Mouse (Mus musculus) gastrocnemius, postnatal 36 days (tissue): ENCODE measurements at regions not wholly inside any gene's neighbourhood (a gene's known extent, or its start where the extent isn't known, plus 50 kb on each side); places are given as distances from the start of the nearest gene placed in this dataset.

ENCODE experiments used
- DNase-seq, 2 experiments: peaks; one replicate each; pipeline ENCODE4 v3.0.0; 2022
- intact Hi-C: fragments of 180-260 bp; cut with DNase I; formaldehyde crosslinking; loops from one replicate; pipeline ENCODE4 v1.15.1; 2025

- DNase-seq: no peak
- intact Hi-C loops: no loop called here
Measured at GRCm38 (mm10) chr15:88360375-88361035, 239.6 kb upstream of the Zdhhc25 start.

DNA sequence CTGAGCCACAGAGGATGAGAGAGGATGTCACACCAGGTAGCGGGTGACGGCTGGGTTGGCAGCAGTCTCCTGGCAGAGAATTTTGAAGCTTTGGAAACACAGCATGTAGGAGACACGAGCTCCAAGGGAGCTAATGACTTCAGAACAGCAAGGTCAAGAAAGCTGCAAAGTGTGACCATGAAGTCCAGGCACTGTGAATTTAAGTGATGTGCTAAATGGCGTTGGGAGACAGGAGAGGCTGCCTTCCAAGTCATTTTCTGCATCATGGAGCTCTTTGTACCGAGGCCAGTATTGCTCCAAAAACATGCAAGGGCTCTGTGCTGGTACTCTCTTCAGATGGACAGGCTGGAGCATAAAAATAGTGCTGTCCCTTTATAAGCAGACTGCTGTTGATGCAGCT lies 238.8 kb upstream of the Zdhhc25 start:
- intact Hi-C loops: no loop called here
- DNase-seq: no peak

GRCm38 (mm10) chr15:88362966-88363365 lies 237.1 kb upstream of the Zdhhc25 start:
- DNase-seq: no peak
- intact Hi-C loops: no loop called here

GRCm38 (mm10) chr15:88370366-88370765 lies 229.7 kb upstream of the Zdhhc25 start:
- intact Hi-C loops: no loop called here

GRCm38 (mm10) chr15:88372039-88372438 lies 228.1 kb upstream of the Zdhhc25 start:
- intact Hi-C loops: no loop called here
- no peak for DNase-seq

More at GRCm38 (mm10) chr15:88370366-88370765, 229.7 kb upstream of the Zdhhc25 start:
- DNase-seq: no peak

- intact Hi-C loops: no loop called here
- DNase-seq: no peak
Measured at GRCm38 (mm10) chr15:88373923-88374322, 226.2 kb upstream of the Zdhhc25 start.

GRCm38 (mm10) chr15:88379342-88379741 lies 220.8 kb upstream of the Zdhhc25 start:
- DNase-seq: no peak
- intact Hi-C loops: no loop called here

DNA sequence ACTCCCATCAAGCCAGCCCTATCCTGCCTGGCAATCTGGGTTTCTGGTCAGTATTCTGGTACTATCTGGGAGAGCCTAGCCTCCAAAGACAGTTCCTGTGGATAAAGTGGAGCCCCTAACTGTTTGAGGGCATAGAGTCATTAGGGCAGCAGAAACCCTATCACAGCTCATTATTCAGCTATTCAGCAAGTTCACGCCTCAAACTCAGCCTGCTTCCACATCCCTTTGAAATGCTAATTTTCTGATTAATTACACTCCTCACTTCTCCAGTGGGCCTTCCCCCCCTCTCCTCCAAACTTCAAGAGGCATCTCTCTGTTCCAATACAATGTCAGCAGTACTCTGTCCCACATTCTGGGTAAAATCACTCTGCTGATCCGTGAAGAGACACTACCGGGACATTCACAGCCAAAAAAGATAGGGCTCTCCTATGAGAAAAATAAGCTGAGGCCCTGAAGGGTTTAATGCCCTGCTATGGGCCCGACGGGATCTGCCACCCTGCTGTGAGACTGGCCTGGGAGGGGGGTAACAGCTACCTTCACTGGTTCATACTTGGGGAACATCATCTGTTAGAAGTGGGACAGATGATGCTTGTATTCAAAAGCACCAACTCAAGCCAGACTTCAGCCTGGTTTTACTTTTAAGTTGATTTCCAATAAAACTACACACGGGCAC lies 220.0 kb upstream of the Zdhhc25 start:
- intact Hi-C loops: no loop called here

DNA sequence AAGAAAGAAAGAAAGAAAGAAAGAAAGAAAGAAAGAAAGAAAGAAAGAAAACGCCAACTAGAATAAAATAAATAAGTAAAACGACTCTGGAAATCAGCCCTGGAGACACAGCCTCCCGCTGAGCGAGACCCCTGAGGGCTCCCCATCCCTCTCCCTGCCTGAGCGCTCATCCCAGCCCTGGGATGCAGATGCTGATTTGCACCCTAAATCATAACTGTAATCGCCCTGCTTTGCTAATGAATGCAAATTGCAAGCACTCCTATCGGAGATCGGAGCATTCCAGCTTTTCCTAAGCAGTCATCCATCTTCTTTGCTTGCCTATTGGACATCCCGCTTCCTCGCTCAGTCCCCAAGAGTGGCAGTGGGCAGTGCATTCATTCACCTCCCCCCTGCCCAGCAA lies 218.7 kb upstream of the Zdhhc25 start:
- no peak for DNase-seq
- intact Hi-C loops: no loop called here

More for the DNA sequence above, 220.0 kb upstream of the Zdhhc25 start:
- DNase-seq: no peak

GRCm38 (mm10) chr15:88385943-88386342 lies 214.2 kb upstream of the Zdhhc25 start:
- intact Hi-C loops: no loop called here
- no peak for DNase-seq

DNA sequence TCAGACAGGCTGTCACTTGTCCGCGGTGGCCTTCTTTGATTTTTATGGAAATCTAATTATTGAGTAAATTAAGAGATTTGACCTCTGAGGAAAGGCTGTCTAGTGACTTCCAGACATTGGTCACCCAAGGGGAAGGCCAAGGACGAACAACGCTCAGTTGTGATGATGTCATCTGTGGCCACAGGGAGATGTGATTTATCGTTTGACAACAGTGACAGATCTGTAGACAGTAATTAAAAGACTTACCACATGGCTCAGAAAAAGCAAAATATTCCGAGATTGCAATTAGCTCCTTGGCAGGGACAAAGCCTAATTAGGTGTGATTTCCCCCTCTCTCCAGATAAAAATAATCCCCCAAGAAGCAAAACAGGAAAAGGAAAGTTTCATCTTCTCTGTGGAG lies 213.4 kb upstream of the Zdhhc25 start:
- intact Hi-C loops: no loop called here
- DNase-seq: no peak

GRCm38 (mm10) chr15:88391822-88392221 lies 208.3 kb upstream of the Zdhhc25 start:
- intact Hi-C loops: no loop called here
- DNase-seq: no peak

DNA sequence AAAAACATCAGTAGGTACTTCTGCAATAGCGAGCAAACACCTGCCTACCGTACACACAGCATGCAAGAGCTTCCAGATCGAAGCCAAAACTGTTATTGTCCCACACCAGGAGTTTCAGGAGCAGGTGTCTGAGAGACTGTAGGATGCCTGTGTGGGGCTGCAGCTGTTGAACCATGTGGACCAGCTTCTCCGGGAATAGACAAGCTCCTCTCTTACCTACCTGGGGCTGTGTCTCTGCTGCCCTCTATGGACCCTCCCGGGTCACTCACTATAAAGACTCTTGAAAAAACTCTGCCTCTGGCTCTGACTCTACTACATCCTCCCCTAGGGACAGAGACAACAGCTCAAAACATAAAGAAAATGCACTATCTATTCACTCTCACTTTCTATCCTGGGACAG lies 201.0 kb upstream of the Zdhhc25 start:
- no peak for DNase-seq
- intact Hi-C loops: no loop called here

GRCm38 (mm10) chr15:88399989-88400388 lies 200.1 kb upstream of the Zdhhc25 start:
- intact Hi-C loops: no loop called here

DNA sequence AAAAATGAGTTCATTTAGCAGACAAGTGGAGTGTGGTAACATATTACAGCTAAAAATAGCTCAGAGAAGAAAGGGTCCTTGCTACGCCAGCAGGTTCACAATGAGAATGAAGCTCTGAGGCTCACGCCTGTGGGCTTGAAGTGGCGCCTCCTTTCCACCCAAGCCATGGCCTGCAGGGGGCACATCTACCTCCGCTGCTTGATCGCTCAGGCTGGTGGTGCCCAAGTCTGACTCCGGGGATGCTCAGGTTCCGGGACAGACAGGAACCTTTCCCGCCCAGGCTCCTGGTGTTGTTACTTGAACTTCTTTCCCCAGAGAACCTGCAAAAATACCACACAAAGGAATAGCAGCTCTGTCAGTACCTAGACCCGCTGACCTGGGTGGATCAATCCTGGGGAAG lies 199.3 kb upstream of the Zdhhc25 start:
- DNase-seq: no peak
- intact Hi-C loops: no loop called here

More at GRCm38 (mm10) chr15:88399989-88400388, 200.1 kb upstream of the Zdhhc25 start:
- DNase-seq: no peak

DNA sequence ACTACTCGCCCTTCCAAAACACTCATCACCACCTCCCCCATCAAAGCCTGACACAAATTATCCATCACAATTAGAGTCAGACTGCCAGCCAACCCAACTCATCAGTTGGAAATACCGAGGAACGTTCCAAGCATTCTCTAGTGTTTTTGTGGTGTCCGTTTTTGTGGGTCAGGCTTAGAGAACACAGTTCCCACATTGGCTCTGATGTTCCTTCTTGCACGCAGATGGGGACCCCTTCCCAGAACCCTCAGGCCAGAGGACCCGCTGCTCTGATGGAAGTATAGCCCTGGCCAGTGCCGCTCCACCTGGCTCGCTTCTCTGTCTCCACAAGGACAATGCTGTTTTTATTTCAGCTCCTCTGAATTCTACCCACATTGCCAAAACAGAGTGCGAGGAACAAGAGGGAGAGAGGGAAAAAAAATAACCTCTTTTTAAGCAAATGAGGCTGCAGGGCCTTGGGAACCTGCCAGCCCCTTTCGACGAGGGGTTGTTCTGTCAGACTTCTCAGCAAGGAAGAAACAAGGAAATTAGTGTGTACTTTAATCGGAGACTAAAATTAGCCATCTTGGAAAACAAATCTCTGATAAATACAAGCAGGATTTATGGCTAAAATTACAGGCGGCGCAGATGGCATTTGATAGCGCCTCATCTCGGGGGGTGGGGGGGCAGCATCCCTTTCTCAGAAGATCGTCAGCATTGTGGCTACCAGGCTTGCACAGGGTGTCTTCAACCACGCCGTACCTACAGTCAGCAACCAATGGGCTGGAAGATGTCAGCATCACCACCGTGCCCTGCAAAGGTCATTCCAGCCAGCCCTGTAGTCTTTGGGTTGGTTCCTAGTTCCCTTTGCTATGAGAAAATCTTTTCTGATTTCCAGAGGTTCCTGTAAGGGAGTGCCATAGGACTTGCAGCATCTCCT lies 191.4 kb upstream of the Zdhhc25 start:
- intact Hi-C loops: no loop called here

DNA sequence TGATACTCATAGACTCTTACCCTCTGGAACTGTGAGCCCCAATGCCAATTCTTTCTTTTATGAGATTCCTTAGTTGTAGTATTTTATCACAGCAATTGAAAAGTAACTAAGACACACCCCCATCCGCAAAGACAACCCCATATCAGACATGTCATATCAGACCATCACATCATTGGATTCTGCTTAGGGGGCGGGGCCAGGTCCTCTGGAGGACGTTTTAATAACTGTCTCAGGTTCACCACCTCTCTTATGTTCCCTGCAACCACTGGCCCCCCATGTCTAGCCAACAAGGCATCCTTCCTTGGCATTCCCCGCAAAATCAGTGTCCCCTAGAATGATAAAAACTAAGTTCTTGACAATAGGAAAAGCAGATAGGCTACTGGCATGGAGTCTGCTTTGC lies 185.9 kb upstream of the Zdhhc25 start:
- intact Hi-C loops: no loop called here
- no peak for DNase-seq

More for the DNA sequence above, 191.4 kb upstream of the Zdhhc25 start:
- no peak for DNase-seq

GRCm38 (mm10) chr15:88418881-88419280 lies 181.2 kb upstream of the Zdhhc25 start:
- no peak for DNase-seq
- intact Hi-C loops: no loop called here

DNA sequence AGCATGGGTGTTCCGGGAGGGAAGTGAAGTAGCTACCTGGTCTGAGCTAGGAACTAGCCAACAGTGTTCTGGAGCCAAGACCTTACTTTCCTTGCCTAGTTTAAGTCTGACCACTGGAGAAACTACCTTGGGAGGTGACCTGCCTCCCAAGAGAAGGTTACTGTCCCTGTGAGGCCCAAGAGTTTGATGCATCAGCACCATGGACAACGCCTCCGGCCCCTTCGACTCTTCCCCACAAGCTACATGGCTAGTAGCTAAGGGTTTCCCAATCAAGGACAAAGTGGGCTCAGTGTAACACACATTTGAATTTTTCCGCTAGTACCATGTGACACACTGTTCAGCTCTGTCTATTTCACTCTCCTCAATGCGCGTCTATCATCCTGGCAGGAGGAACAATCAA lies 171.7 kb upstream of the Zdhhc25 start:
- intact Hi-C loops: no loop called here
- DNase-seq: no peak

DNA sequence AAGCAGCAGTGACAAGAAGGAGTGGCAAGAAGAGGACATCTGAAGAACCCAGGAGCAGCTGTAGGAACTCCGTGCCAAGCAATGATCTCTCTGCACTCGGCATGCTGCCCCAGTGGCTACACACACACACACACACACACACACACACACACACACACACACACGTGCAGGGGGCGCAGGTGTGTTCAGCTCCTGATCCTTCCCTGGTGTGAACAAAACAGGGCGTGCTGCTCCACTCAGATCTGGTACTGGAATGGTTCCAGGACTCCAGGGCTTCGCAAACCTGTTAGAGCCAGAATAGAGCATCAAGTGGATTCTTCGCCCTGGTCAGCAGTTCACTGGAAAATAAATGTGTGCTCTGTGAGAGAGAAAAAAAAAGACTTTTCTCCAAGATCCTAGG lies 169.2 kb upstream of the Zdhhc25 start:
- intact Hi-C loops: no loop called here

GRCm38 (mm10) chr15:88448272-88448671 lies 151.8 kb upstream of the Zdhhc25 start:
- DNase-seq: no peak
- intact Hi-C loops: no loop called here

More for the DNA sequence above, 169.2 kb upstream of the Zdhhc25 start:
- DNase-seq: no peak
